Mouse (Mus musculus): Measurements from ENCODE around the gene Sh3d19.
"Not testable (repeated sequence)": the region's sequence is repeated elsewhere in the genome, so short reads cannot be mapped to it uniquely, and the experiment has no call there.

Gene Sh3d19

GRCm38 (mm10) chr3:85981761-85982160 lies 10.9 kb downstream of the Sh3d19 start:
- DNase-seq = not testable (repeated sequence)

- no peak for DNase-seq
Measured at GRCm38 (mm10) chr3:85984537-85984936, 13.6 kb downstream of the Sh3d19 start.

GRCm38 (mm10) chr3:85987225-85987624 lies 16.3 kb downstream of the Sh3d19 start:
- DNase-seq = no peak

GRCm38 (mm10) chr3:85991140-85991801 lies 20.4 kb downstream of the Sh3d19 start:
- DNase-seq = no peak

- DNase-seq = peak in 1 of 2 experiments; percentile 31
Measured at GRCm38 (mm10) chr3:85991802-85992156, 20.9 kb downstream of the Sh3d19 start.

- peak; percentile 57 to 74 for DNase-seq
Measured at GRCm38 (mm10) chr3:85993744-85994143, 22.8 kb downstream of the Sh3d19 start.

- no peak for DNase-seq
Measured at GRCm38 (mm10) chr3:85994645-85995044, 23.7 kb downstream of the Sh3d19 start.

- no peak for DNase-seq
Measured at GRCm38 (mm10) chr3:86001271-86001670, 30.4 kb downstream of the Sh3d19 start.

GRCm38 (mm10) chr3:86002423-86002822 lies 31.5 kb downstream of the Sh3d19 start, which contains the start of gene Prss48:
Gene Prss48, minus strand, starts transcription at chr3:86002491.
- peak; percentile 20 to 31 for DNase-seq

GRCm38 (mm10) chr3:86002940-86003339 lies 32.0 kb downstream of the Sh3d19 start:
- DNase-seq = peak; percentile 28 to 41

GRCm38 (mm10) chr3:86004751-86005150 lies 33.8 kb downstream of the Sh3d19 start:
- no peak for DNase-seq

GRCm38 (mm10) chr3:86010618-86011017 lies 39.7 kb downstream of the Sh3d19 start:
- DNase-seq = no peak

GRCm38 (mm10) chr3:86011373-86011772 lies 40.5 kb downstream of the Sh3d19 start:
- DNase-seq = no peak

- no peak for DNase-seq
Measured at GRCm38 (mm10) chr3:86011833-86012232, 40.9 kb downstream of the Sh3d19 start.

GRCm38 (mm10) chr3:86013837-86014236 lies 42.9 kb downstream of the Sh3d19 start:
- DNase-seq = no peak

GRCm38 (mm10) chr3:86016965-86017364 lies 46.1 kb downstream of the Sh3d19 start:
- no peak for DNase-seq

GRCm38 (mm10) chr3:86017484-86017883 lies 46.6 kb downstream of the Sh3d19 start:
- DNase-seq = no peak

GRCm38 (mm10) chr3:86020921-86021650 lies 50.2 kb downstream of the Sh3d19 start:
- DNase-seq = no peak

- no peak for DNase-seq
Measured at GRCm38 (mm10) chr3:86021651-86022050, 50.7 kb downstream of the Sh3d19 start.

- no peak for DNase-seq
Measured at GRCm38 (mm10) chr3:86024065-86024795, 53.3 kb downstream of the Sh3d19 start.

- no peak for DNase-seq
Measured at GRCm38 (mm10) chr3:86025341-86026137, 54.6 kb downstream of the Sh3d19 start.

- no peak for DNase-seq
Measured at GRCm38 (mm10) chr3:86028658-86029375, 57.9 kb downstream of the Sh3d19 start.

All from lung, adult 18-20 months (tissue).